Mouse (Mus musculus): ENCODE data around the gene Xrcc4. TPM values are rescaled to one million over a fixed set of nuclear protein-coding genes. Genes with fewer than 3 reads are reported as not detected.

Xrcc4 gene
- polyA plus RNA-seq, 1 experiment from 2014 or later = 12.8 TPM

- H3K4me2 ChIP-seq (replicated peaks; ENCODE audit: low read depth, low read length) = no peak overlapping the region
- H3K4me3 ChIP-seq (ENCODE audit: low read depth, low read length) = no peak overlapping the region
- ATAC-seq (ENCODE audit: insufficient number of reproducible peaks, insufficient read depth, low FRiP score, low read depth) = no peak
- no peaks in the 10 kb centered on the region for H3K4me1 ChIP-seq (ENCODE audit: control insufficient read depth, insufficient read depth, low read length)
- no peak overlapping the region for H3K9ac ChIP-seq (replicated peaks; ENCODE audit: low read depth, low read length)
- H3K36me3 ChIP-seq (ENCODE audit: control insufficient read depth, insufficient read depth, low read length) = no peaks in the 10 kb centered on the region
- no peaks in the 10 kb centered on the region for H3K9me3 ChIP-seq (ENCODE audit: control insufficient read depth, low read depth, low read length)
- H3K27me3 ChIP-seq (ENCODE audit: control insufficient read depth, insufficient read depth, low read length) = no peaks in the 10 kb centered on the region
- H3K27ac ChIP-seq (ENCODE audit: low read length) = no peak overlapping the region
- WGBS = 77% methylated on average over 5 of the region's 5 CpGs
Measured at GRCm38 (mm10) chr13:89914332-89914731, 175.1 kb downstream of the Xrcc4 start.

DNA sequence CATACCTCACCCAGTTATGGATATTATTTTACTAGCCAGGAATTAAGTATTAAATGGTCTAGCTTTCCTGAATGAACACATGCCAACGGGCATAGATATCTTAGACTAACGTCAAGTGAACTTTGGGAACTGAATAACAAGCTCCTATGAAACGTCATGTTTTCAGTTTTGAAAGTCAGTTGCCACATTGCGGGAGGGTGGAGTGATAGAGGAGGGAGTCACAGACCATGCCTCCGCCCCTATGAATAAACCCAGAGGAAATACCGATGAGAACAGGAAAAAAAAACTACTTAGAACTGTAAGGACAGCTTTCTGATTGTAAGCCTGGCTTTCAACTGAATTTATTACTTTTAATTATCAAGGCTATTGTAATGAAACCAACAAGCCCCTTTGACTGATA, 175.5 kb downstream of the Xrcc4 start:
- Histone ChIP-seq H3K27me3 (ENCODE audit: control insufficient read depth, insufficient read depth, low read length) (no peaks in the 10 kb centered on the region), H3K9me3 (ENCODE audit: control insufficient read depth, low read depth, low read length) (no peaks in the 10 kb centered on the region), H3K27ac (ENCODE audit: low read length) (no peak overlapping the region), H3K9ac (replicated peaks; ENCODE audit: low read depth, low read length) (no peak overlapping the region), H3K4me3 (ENCODE audit: low read depth, low read length) (no peak overlapping the region), H3K4me2 (replicated peaks; ENCODE audit: low read depth, low read length) (no peak overlapping the region), H3K4me1 (ENCODE audit: control insufficient read depth, insufficient read depth, low read length) (no peaks in the 10 kb centered on the region), H3K36me3 (ENCODE audit: control insufficient read depth, insufficient read depth, low read length) (no peaks in the 10 kb centered on the region)
- WGBS = 89% methylated on average over 6 of the region's 6 CpGs
- ATAC-seq (ENCODE audit: insufficient number of reproducible peaks, insufficient read depth, low FRiP score, low read depth) = no peak

DNA sequence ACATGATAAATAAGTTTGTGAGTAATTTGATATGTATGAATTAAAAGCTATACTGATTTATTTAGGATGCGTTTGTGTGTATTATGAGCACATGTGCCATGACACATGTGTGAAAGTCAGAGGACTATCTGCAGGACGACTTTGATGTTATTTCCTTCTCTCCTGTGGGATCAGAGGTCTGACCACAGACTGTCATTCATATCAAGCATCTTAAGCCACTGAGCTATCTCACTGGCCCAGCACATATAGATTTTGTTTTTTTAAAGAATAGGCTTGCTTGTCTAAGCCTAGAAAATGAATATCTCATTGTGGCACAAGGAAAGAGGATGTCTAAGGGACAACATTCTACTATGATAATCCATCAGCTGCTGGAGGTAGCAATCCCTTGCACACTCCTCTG, 183.3 kb downstream of the Xrcc4 start:
- Histone ChIP-seq H3K9me3 (ENCODE audit: control insufficient read depth, low read depth, low read length) (no peaks in the 10 kb centered on the region), H3K4me2 (replicated peaks; ENCODE audit: low read depth, low read length) (no peak overlapping the region), H3K4me1 (ENCODE audit: control insufficient read depth, insufficient read depth, low read length) (no peaks in the 10 kb centered on the region), H3K4me3 (ENCODE audit: low read depth, low read length) (no peak overlapping the region), H3K9ac (replicated peaks; ENCODE audit: low read depth, low read length) (no peak overlapping the region), H3K27me3 (ENCODE audit: control insufficient read depth, insufficient read depth, low read length) (no peaks in the 10 kb centered on the region), H3K27ac (ENCODE audit: low read length) (no peak overlapping the region), H3K36me3 (ENCODE audit: control insufficient read depth, insufficient read depth, low read length) (no peaks in the 10 kb centered on the region)
- WGBS = 60% methylated on average over 2 of the region's 2 CpGs
- ATAC-seq (ENCODE audit: insufficient number of reproducible peaks, insufficient read depth, low FRiP score, low read depth) = no peak

DNA sequence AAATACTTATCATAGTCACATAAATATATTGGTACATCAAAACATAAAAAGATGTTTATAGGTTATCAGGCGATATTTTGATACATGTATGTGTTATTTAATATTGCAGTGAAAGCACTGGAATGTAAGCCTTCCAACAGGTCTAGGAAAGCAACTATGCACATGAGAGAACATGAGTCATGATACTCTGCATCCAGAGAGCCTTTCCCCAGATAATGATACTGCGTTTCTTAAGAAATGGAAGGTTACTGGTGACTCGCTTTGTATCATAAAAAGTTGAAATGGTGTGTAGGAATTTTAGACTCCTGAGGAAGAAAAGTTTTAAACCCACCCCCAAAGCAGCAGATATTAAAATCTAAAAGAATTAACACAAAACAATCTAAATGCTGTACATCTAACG, 190.3 kb downstream of the Xrcc4 start:
- H3K27ac ChIP-seq (ENCODE audit: low read length) = no peak overlapping the region
- no peak for ATAC-seq (ENCODE audit: insufficient number of reproducible peaks, insufficient read depth, low FRiP score, low read depth)

DNA sequence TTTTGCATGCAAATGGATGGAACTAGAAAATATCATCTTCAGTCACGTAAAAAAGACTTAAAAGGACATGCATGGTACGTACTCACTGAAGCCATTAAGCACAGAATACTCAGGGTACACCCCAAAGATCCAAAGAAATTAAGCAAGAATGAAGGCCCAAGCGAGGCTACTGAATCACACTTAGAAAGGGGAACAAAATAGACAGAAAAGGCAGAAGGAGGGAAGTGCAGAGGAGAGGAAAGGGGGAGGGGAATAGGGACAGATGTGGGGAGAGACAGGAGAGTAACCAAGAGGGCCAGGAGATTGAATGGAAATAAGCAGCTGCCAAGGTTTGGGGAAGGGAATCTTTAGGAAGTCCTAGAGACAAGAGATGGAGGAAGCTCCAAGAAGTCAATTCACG, 197.3 kb downstream of the Xrcc4 start:
- Histone ChIP-seq H3K9me3 (ENCODE audit: control insufficient read depth, low read depth, low read length) (no peaks in the 10 kb centered on the region), H3K4me2 (replicated peaks; ENCODE audit: low read depth, low read length) (no peak overlapping the region), H3K36me3 (ENCODE audit: control insufficient read depth, insufficient read depth, low read length) (no peaks in the 10 kb centered on the region), H3K4me1 (ENCODE audit: control insufficient read depth, insufficient read depth, low read length) (no peaks in the 10 kb centered on the region), H3K9ac (replicated peaks; ENCODE audit: low read depth, low read length) (no peak overlapping the region), H3K27me3 (ENCODE audit: control insufficient read depth, insufficient read depth, low read length) (no peaks in the 10 kb centered on the region), H3K27ac (ENCODE audit: low read length) (no peak overlapping the region), H3K4me3 (ENCODE audit: low read depth, low read length) (no peak overlapping the region)
- ATAC-seq (ENCODE audit: insufficient number of reproducible peaks, insufficient read depth, low FRiP score, low read depth) = no peak
- 88% methylated on average over 4 of the region's 4 CpGs for WGBS

More for the DNA sequence above, 190.3 kb downstream of the Xrcc4 start:
- Histone ChIP-seq H3K36me3 (ENCODE audit: control insufficient read depth, insufficient read depth, low read length) (no peaks in the 10 kb centered on the region), H3K27me3 (ENCODE audit: control insufficient read depth, insufficient read depth, low read length) (no peaks in the 10 kb centered on the region), H3K9ac (replicated peaks; ENCODE audit: low read depth, low read length) (no peak overlapping the region), H3K4me1 (ENCODE audit: control insufficient read depth, insufficient read depth, low read length) (no peaks in the 10 kb centered on the region), H3K4me2 (replicated peaks; ENCODE audit: low read depth, low read length) (no peak overlapping the region), H3K9me3 (ENCODE audit: control insufficient read depth, low read depth, low read length) (no peaks in the 10 kb centered on the region), H3K4me3 (ENCODE audit: low read depth, low read length) (no peak overlapping the region)
- WGBS = 89% methylated on average over 4 of the region's 4 CpGs

DNA sequence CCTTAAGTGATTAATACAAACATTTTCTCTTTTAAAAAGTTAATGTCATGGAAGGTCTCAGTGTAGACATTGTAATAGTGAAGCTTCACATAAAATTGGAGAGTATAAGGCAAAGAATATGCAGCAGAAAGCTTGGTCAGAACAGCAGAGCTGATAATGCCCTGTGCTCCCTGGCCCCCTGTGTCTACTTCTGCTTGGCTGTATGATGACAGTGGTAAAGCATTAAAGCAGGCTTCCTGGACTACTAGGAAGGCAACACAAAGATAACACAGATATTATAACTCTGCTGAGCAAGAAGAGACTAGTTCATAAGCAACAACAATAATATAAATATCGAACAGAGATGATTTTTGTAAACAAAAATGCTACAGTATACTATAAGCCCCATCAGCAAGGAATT, 199.2 kb downstream of the Xrcc4 start:
- no peaks in the 10 kb centered on the region for H3K9me3 ChIP-seq (ENCODE audit: control insufficient read depth, low read depth, low read length)
- H3K27ac ChIP-seq (ENCODE audit: low read length) = no peak overlapping the region
- WGBS = 83% methylated on average over 1 of the region's 1 CpGs
- no peaks in the 10 kb centered on the region for H3K36me3 ChIP-seq (ENCODE audit: control insufficient read depth, insufficient read depth, low read length)
- H3K4me3 ChIP-seq (ENCODE audit: low read depth, low read length) = no peak overlapping the region
- H3K27me3 ChIP-seq (ENCODE audit: control insufficient read depth, insufficient read depth, low read length) = no peaks in the 10 kb centered on the region
- no peak for ATAC-seq (ENCODE audit: insufficient number of reproducible peaks, insufficient read depth, low FRiP score, low read depth)
- no peak overlapping the region for H3K9ac ChIP-seq (replicated peaks; ENCODE audit: low read depth, low read length)
- no peak overlapping the region for H3K4me2 ChIP-seq (replicated peaks; ENCODE audit: low read depth, low read length)
- no peaks in the 10 kb centered on the region for H3K4me1 ChIP-seq (ENCODE audit: control insufficient read depth, insufficient read depth, low read length)

DNA sequence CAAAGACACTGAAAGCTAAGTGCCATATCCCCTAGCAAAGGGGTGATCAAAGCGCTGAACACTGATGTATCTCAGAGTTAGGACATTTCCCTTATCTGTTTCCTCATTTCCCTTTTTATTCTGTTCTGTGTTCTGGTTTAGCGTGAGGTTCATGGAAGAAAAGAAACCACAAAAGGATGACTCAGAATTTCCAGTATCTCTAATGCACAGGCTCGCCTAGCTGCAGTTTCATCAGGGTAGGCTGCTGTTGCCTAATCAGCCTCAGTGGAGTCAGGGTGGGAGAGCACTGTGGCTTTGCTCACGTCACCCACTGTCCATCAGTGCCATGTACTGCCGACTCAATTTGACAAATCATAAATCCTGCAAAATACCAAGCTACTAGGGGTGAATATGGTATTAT, 200.3 kb downstream of the Xrcc4 start:
- Histone ChIP-seq H3K4me2 (replicated peaks; ENCODE audit: low read depth, low read length) (no peak overlapping the region), H3K4me1 (ENCODE audit: control insufficient read depth, insufficient read depth, low read length) (no peaks in the 10 kb centered on the region), H3K4me3 (ENCODE audit: low read depth, low read length) (no peak overlapping the region), H3K36me3 (ENCODE audit: control insufficient read depth, insufficient read depth, low read length) (no peaks in the 10 kb centered on the region), H3K9me3 (ENCODE audit: control insufficient read depth, low read depth, low read length) (no peaks in the 10 kb centered on the region), H3K27ac (ENCODE audit: low read length) (no peak overlapping the region), H3K9ac (replicated peaks; ENCODE audit: low read depth, low read length) (no peak overlapping the region), H3K27me3 (ENCODE audit: control insufficient read depth, insufficient read depth, low read length) (no peaks in the 10 kb centered on the region)
- 76% methylated on average over 5 of the region's 5 CpGs for WGBS
- ATAC-seq (ENCODE audit: insufficient number of reproducible peaks, insufficient read depth, low FRiP score, low read depth) = no peak

DNA sequence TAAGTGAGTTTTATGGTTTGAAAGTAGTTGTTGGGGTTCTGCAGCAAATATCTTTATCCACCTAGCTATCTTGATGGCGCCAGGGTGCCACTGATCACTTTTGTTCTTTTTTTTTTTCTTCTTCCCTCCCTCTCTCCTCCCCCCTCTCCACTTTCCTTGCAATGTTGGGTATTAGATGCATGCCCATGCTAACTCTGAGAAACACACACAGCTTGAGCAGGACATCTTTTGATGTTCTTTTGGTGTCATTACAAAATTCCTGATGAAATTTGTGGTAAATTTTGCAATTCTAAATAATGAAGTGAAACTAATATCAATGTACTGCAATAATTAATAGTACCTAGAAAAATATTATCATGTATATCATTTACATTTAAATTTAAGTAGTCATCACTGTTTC, 205.9 kb downstream of the Xrcc4 start:
- 77% methylated on average over 1 of the region's 1 CpGs for WGBS
- no peak overlapping the region for H3K27ac ChIP-seq (ENCODE audit: low read length)

DNA sequence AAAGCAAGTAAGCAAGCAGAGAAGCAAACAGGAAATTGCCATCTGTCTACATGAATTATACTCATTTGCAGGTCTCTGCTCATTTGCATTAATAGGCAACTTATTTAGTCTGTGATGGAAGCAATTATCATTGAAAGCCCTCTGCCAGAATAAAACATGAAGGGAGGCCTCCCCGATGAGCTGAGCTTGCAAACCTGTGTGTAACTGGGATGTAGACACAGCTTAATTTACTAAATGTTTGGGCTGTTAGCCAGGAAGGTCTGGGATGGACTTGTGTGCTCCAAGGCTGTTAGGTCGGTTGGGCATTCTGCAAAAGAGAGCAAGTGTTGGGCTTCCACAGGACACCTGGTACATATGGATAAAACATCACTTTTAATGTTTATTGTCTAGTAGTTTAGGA, 208.1 kb downstream of the Xrcc4 start:
- H3K36me3 ChIP-seq (ENCODE audit: control insufficient read depth, insufficient read depth, low read length) = no peaks in the 10 kb centered on the region
- H3K4me2 ChIP-seq (replicated peaks; ENCODE audit: low read depth, low read length) = no peak overlapping the region
- no peaks in the 10 kb centered on the region for H3K9me3 ChIP-seq (ENCODE audit: control insufficient read depth, low read depth, low read length)
- H3K9ac ChIP-seq (replicated peaks; ENCODE audit: low read depth, low read length) = no peak overlapping the region
- no peak overlapping the region for H3K27ac ChIP-seq (ENCODE audit: low read length)
- no peak for ATAC-seq (ENCODE audit: insufficient number of reproducible peaks, insufficient read depth, low FRiP score, low read depth)
- no peaks in the 10 kb centered on the region for H3K4me1 ChIP-seq (ENCODE audit: control insufficient read depth, insufficient read depth, low read length)
- H3K4me3 ChIP-seq (ENCODE audit: low read depth, low read length) = no peak overlapping the region
- 57% methylated on average over 2 of the region's 2 CpGs for WGBS
- H3K27me3 ChIP-seq (ENCODE audit: control insufficient read depth, insufficient read depth, low read length) = no peaks in the 10 kb centered on the region

More for the DNA sequence above, 205.9 kb downstream of the Xrcc4 start:
- H3K4me1 ChIP-seq (ENCODE audit: control insufficient read depth, insufficient read depth, low read length) = no peaks in the 10 kb centered on the region
- no peak overlapping the region for H3K4me3 ChIP-seq (ENCODE audit: low read depth, low read length)
- no peaks in the 10 kb centered on the region for H3K9me3 ChIP-seq (ENCODE audit: control insufficient read depth, low read depth, low read length)
- no peak overlapping the region for H3K9ac ChIP-seq (replicated peaks; ENCODE audit: low read depth, low read length)
- no peak overlapping the region for H3K4me2 ChIP-seq (replicated peaks; ENCODE audit: low read depth, low read length)
- H3K36me3 ChIP-seq (ENCODE audit: control insufficient read depth, insufficient read depth, low read length) = no peaks in the 10 kb centered on the region
- ATAC-seq (ENCODE audit: insufficient number of reproducible peaks, insufficient read depth, low FRiP score, low read depth) = no peak
- no peaks in the 10 kb centered on the region for H3K27me3 ChIP-seq (ENCODE audit: control insufficient read depth, insufficient read depth, low read length)
